Mouse (Mus musculus): Measurements from ENCODE around the gene Pepd.

- TF ChIP-seq CTCF (conservative IDR thresholded peaks at IDR 0.05; ENCODE audit: low read length) (no peak), NANOG (IDR thresholded peaks at IDR 0.05; ENCODE audit: borderline replicate concordance, low read length) (no peak), POU5F1 (IDR thresholded peaks at IDR 0.05; ENCODE audit: borderline replicate concordance, low read length) (no peak)
Measured at GRCm38 (mm10) chr7:35035141-35035553, 123.0 kb downstream of the Pepd start.
